Mouse (Mus musculus): Measurements from ENCODE around the gene Ccdc92b.
"Not testable (repeated sequence)": the region's sequence is repeated elsewhere in the genome, so short reads cannot be mapped to it uniquely, and the experiment has no call there.

The Ccdc92b gene

DNA sequence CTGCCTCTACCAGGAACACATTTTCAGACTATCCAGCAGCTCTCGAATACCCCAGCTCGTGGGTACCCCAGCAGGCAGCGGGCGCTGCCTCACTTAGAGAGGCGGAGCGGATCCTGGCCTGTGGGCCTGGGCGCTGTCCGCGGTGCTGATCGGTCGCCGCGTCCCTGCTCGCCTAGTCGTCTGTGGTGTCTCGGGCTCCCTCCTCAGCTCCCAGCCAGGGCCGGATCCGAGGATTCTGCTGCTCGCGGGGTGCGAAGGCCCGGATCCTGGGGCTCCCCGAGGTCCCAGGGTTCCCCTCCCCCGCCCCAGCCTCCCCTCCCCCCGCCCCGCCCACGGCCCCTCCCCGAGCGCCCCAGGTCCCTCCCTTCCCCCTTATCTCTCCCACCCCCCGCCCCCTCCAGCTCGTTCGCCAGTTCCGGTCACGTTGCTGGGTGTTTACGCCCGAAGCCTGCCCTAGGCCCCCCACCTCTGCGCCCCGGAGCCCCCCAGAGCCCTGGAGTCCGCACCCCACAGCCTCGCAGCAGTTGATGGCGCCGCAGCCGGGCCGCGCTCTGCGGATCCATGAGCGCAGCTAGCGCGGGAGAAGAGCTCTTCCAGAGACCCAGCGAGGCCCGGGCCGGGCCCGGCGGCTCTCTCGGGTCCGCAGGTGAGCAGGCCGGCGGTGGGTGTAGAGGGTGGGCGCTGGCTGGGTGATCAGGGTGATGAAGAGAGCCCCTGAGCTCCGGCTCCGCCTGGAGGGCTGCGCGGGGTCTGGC is at the start of gene Ccdc92b:
Ccdc92b (plus strand) TSS at position 405 of the 755 bp plus-strand sequence.
- DNase-seq (ENCODE audit: extremely low read depth, low read depth, low spot score) = no peak

DNA sequence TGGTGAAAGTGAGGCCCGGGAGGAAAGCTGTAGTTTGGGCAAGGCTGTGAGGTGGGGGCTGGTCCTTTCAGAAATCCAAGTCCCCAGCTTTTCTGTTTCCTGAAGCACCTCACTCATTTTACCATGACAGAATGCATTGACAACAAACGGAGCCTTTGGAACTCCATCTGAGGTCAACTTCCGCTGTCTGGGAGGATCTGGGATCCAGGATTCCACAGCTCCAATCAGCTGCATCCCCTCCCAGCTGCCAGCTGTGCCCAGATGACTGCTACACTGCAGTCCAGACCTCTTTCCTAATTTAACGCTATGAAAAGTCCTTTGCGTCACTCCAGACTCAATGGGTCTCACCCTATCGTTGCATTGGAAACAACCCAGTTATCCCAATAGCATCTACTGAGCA is 49.7 kb upstream of the Ccdc92b start:
- no peak for DNase-seq (ENCODE audit: extremely low read depth, low read depth, low spot score)

DNA sequence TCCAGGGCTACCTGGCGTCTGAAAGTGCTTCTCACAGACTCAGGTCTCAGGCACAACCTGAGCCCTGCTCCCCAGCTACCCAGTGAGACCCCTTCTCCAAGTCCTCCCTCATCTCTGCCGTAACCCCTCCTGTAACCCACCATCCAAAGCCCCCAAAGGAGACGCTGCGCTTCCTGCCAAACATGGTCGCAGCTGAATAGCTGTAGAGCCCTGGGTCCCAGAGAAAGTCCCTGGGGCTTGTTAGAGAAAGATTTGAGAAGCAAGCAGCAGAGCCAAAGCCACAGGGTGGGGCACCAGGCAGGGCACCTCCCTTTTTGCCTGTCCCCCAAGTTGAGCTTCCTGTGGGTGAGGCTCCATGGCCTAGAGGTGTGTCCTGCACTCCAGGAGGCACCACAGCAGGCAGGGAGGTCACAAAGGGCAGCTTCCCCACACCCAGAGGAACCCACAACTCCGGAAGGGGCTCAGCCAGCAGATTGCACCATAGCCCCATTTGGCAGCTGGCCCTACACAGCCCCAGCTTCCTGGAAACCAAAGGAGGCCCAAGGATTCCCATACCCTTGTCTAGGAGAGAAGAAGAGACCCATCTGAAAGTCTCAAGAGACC is 46.8 kb upstream of the Ccdc92b start:
- no peak for DNase-seq (ENCODE audit: extremely low read depth, low read depth, low spot score)

DNA sequence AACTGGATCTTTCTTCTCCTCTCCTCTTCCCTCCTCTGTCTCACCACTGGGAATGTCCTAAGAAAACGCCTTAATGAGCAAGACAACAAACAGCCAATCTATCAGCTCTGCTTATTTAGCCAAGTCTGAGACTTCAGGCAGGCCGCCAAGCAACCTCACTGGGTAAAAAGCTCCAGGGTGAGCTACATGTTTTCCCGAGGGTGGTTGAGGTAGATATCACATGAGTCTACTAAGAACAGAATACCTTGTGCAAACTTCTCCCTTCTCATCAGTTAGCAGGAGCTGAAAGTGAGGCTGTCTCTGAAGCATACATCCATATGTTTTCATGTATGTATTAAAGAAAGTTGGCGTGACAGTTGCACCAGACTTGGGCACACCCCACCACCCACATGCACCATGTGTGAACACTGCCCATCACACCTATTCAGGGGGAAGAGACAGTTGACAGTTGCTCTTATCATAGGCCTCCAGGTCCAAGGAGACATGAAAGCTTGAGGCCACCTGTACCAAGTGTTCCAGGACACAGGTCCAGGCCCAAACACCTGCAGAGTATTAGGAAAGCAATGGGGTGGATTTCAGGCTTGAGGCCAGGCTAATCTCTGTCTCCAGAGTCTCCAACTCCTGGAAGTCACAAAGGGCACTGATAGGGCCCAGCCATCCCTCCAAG is 44.5 kb upstream of the Ccdc92b start:
- no peak for DNase-seq (ENCODE audit: extremely low read depth, low read depth, low spot score)

DNA sequence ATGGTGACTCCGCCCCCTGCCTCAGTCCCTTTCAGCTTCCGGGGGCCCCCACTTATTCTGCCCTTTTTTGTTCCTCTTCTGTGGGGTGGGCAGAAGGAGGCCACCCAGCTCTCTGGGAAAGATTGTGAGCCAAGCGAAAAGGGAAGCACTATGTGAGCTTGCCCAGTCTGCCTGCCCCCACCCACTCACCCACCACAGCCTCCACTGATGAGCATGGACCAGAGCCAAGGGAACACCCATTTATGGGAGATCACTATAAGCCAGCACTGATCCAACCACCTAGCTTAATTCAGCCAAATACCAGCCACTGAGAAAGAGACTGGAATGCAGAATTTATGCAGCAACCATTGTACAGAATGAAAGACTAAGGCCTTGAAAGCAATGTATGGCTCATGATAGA is 43.5 kb upstream of the Ccdc92b start:
- no peak for DNase-seq (ENCODE audit: extremely low read depth, low read depth, low spot score)

DNA sequence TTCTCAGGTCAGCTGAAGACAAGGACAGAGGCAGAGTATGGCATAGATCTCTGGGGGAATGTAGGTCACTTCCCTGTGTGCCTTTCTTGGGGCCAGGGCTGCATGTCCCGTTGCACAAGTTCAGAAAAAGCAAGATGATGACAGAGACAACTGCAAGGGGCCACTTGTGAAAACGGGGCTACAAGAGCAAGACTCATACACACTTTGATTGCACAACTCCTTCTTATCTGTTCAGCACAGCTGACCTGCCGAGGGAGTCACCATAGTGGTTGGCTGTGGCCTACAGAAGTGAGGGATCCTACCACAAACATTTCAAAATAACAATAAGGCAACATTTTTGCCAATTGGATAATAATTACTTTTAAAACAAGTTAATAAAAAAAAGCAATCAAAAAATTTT is 42.3 kb upstream of the Ccdc92b start:
- DNase-seq (ENCODE audit: extremely low read depth, low read depth, low spot score) = no peak

DNA sequence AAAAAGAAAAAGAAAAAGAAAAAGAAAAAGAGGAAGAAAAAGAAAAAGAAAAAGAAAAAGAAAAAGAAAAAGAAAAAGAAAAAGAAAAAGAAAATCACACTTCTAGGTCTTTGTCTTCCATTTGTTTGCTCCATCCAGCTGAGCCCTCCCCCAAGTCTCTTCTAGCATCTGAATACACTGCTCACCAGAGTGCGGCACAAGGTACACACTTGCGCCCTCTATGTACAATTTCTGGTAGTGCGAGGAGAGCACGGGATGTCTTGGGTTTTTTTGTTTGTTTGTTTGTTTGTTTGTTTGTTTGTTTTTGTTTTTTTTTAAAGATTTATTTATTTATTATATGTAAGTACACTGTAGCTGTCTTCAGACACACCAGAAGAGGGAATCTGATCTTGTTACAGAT is 38.1 kb upstream of the Ccdc92b start:
- not testable (repeated sequence) for DNase-seq (ENCODE audit: extremely low read depth, low read depth, low spot score)

DNA sequence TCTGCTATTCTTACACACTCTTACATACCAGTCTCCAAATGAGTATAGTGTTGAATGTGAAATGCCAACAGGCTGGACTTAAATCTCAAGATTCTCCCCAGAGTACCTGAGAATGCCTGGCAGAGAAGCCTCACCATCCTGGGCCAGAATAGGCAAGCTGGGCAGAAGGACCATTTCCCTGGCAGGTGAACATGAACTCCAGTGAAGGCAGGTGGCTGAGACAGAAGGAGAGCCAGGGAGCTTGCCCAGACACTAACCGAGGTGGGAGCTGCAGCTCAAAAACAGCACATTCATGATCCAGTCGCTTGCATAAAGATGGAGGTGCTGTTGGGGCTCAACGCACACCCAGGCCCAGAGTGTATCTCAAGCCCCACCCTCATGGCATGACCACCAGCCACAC is 36.9 kb upstream of the Ccdc92b start:
- no peak for DNase-seq (ENCODE audit: extremely low read depth, low read depth, low spot score)

DNA sequence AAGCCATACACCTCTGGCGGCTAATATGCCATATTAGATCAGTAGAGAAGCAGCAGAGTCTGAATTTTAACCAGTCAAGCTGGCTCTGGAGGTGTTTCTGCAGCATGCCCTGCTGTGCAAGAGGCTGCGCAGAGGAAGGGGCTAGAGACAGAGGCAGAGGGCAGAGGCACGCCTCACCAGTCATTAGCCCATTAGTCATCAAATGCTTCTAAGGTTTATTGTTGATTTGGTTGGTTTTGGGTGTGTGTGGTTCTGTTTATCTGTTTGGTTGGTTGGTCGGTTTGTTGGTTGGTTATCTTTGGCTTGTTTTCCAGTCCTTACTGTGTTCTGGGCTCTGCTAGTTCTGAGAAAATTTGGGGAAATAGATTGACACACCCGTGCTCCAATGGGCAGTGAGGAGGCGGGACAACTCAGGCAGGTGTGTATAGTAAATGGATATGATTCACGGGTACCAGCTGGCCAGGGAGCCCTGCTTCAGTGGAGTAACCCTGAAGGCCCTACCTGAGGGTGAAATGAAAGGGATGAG is 35.5 kb upstream of the Ccdc92b start:
- no peak for DNase-seq (ENCODE audit: extremely low read depth, low read depth, low spot score)

DNA sequence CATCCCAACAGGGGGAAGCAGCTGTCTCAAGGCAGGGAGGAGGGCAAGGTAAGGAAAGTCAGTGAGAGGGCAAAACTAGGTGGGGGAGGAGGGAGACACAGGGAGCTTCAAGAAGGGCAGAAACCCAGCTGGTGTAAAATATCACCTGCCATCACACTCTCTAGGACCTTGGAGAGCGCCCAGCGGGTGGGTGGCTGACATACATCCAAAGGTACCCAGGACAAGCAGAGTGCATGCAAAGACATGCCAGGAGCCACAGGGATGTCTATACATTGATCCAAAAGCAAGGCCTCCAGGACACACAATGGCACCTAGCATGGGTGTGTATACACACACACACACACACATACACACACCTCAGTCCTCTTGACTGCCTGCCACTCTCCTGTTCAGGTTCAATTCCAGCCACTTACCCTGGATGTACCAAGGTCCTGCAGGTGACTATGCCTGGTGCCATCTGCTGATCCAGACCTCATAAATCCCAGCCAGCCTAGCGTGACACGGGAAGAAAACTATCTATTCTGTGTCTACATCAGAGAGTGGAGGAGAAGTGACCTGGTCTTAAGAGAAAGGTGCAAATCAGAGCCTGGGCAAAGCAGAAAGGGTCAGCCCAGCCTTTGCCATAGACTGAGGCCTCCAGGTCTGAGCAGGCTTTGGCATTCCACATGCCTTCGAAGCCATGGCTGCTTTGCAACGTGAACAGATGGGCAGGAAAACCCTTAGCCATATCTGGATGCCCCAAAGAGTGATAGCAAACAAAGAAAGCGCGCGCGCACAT is 34.3 kb upstream of the Ccdc92b start:
- DNase-seq (ENCODE audit: extremely low read depth, low read depth, low spot score) = no peak

DNA sequence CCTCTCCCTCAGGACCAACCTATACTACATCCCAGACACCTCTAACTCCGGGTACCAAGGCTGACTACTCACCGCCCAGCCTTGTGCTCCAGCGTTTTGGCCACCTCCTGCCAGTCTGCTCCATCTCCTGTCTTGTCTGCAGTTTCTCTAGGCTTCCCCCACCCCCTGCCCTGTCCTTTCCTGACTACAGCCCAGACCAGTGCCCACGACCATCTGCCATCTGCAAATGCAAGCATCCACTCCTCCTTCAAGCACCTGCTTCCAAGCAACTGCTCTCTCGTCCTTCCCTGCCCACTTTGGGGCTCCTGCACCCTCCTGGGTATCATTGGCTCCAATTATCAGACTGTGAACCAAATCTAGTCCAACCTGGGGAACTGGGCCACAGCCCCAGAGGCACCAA is 33.0 kb upstream of the Ccdc92b start:
- DNase-seq (ENCODE audit: extremely low read depth, low read depth, low spot score) = no peak

DNA sequence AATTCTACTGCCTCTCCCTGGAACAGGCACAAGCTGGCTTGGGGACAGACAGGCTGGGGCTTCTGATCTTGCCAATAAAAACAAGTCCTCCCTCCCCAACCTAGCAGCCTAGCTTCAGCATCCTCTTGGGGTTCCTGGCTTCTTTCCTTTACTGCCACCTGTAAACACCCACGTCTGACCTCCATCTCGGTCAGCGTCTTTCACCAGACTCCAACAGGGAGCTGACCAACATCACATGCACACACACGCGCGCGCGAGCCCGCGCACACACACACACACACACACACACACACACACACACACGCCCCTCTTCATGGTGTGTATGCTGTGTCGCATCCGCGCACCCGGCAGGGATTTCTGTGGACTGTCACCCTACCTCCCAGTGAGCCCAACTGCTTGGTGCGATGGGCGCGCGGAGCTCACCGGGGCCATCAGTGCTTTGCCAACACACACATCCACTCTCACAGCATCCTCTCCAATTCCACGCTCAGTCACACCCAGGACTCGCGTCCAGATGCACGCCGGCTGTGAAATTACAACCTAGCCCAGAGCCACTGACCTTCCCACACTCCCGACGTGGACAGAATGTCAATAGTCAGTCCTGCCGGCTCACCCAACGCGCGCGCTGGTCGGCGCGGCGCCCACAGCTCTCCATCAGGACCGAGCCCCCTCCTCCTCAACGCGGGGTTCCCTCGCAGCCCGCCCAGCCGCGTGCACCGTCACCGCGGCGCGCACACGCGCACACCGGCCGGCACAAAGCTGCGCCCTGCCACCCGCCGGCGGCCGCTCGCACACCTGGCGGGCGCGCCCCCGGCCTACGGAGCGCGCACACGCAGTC is 29.8 kb upstream of the Ccdc92b start:
- DNase-seq (ENCODE audit: extremely low read depth, low read depth, low spot score) = no peak

DNA sequence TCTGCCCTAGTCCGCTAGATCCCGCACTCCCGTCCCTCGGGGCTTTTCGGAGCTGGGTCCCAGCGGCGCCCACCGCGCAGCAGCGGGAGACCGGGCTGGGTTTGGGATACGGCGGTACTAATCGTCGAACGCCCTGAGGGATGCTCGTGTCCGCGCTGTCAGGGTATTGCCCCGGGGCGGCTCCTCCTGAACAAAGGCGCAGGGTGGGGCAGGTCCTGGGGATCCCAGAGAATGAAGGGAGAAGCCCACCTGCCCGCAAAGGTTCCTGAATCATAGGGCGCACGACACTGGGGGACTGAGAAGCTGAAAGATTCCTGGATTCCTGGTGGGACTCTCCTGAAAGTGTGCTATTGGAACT is 29.2 kb upstream of the Ccdc92b start:
- DNase-seq (ENCODE audit: extremely low read depth, low read depth, low spot score) = no peak

DNA sequence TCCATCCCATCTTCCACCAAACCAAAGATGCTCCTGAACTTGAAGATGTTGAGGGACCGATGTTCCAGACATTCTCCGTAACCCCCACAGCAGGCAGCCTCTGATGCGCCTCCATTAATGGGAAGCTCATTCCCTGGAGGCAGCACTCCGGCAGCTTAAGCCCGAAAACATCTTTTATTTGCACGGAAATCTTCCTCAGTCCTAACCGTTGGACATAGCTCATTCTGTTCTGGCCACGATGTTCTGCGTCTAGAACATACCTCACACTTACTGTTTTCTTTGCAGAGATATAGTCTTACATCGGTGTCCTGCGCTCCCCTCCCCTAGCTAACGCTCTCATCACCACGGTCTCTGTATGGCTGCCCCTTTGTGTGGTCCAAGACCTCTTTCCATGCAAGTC is 28.7 kb upstream of the Ccdc92b start:
- DNase-seq (ENCODE audit: extremely low read depth, low read depth, low spot score) = no peak

DNA sequence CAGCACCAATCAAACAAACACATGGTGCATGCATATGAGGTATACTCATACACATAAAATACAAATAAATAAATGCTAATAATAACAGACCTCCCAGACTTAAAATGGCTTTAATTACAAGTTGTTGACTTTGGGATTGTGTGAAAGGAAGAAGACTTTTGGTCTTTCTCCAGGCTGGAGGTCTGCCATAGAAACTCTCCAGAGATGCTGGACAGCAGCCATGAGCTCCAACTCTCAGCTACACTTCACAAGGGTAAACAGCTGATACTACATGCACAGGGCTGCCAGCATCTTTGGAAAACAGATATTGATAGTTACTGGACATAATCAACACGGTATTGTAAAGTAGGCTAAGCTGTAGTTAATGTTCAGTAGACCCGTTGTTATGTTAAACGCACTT is 27.2 kb upstream of the Ccdc92b start:
- no peak for DNase-seq (ENCODE audit: extremely low read depth, low read depth, low spot score)

DNA sequence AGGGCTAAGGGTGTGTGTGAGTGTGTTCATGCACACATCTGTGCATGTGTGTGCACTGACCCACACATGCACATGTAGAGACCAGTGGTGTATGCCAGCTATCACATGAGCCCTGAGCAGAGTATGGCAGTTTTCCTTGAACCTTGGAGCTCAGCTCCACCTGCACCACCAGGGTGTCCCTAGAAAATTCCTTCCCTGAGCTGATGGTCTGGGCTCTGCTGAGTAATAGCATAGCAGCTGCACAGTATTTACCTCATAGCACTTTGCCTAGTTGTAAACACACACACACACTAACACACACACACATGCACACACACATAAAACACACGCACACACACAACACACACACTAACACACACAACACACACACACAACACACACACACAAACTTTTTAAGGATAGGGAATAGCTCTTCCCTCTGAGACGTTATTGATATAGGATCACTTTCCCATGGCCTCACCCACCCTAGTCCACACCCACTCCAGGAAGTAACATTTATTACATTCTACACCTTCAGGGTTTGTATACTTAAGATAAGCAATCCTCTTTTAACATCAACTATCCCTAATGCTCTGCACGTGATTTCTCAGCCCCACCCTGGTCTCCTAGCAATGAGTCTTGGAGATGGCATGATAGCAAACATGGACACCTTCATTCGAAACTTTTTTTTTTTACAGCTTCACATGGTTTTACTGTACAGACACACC is 22.0 kb upstream of the Ccdc92b start:
- DNase-seq (ENCODE audit: extremely low read depth, low read depth, low spot score) = no peak

DNA sequence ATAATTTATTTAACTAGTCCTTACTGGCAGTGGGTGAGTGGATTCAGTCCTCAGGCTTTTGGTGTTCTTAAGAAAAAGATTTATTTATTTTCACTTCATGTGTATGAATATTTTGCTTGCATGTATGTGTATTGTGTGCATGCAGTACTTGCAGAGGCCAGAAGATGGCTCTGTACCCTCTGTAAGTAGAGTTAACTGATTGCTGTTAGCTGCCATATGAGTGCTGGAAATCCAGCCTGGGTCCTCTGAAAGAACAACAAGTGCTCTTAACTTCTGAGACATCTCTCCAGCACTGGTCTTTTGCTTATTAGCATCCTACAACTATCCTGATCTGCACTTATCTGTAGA is 21.4 kb upstream of the Ccdc92b start:
- DNase-seq (ENCODE audit: extremely low read depth, low read depth, low spot score) = no peak

DNA sequence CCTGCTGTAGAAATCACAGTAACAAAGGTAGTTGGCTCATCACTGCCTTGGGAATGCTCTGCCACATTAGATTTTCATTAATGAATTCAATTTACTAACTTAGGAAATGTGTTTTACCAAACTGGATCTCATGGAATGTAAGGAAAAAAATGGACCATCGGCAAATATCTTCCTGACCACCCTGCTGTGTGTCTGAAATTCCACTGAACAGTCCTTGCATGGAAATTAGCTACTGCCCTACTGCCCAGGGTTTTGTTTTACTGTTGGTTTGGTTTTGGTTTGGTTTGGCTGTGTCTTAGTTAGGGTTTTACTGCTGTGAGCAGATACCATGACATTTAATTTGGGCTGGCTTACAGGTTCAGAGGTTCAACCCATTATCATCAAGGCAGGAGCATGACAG is 17.1 kb upstream of the Ccdc92b start:
- DNase-seq (ENCODE audit: extremely low read depth, low read depth, low spot score) = no peak

DNA sequence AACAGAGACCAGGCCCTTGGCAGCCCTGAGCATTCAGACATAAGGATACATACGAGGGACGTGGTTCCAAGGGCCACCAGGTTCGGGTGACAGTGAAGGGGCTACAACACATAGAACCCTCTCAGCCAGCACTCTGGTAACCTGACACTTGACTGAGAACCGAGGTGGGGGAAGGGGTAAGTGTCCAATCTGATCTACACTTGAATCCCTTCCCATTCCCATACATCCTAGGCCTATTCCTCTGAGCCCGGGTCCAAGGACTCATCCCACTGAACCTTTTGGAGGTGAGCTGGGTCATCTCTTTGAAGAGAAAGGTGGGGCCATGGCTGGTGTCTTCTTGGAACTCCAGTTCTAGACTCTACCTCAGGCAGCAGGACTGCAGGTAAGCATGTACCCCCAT is 9.3 kb upstream of the Ccdc92b start:
- no peak for DNase-seq (ENCODE audit: extremely low read depth, low read depth, low spot score)

DNA sequence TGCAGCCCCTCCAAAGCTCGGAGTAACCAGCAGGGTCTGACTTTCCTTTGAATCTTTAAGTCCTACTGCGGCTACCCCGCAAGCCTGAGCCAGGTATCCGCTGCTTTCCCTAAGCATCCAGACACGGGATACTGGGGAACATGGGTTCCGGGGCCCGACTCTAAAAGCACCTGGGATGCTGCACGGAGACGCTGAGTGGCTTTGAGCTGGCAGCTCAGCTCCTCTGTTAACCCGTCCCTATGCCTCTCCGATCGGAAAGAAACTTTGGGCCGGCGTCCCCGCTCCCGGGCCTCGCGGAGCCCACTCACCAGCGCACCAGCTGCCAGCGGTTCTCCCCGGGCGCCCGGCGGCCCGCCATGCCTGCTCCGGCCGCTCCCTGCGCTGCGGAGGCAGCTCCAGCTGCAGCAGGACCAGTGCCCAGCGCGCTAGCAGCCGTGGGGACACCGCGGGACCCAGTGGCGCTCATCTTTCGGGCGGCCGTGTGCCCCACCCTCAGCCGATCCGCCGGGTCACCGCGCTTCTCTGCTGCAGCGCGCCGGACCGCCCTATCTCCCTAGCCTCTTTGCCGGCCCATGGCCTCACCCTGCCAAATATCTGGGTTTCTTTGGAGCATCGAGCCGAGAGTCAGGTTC is 8.7 kb upstream of the Ccdc92b start, which contains the start of gene Rap1gap2:
Rap1gap2 (minus strand) TSS at position 371 of the 632 bp plus-strand sequence.
- DNase-seq (ENCODE audit: extremely low read depth, low read depth, low spot score) = no peak

All from fat pad, adult 2 months (tissue).